Mouse (Mus musculus) midbrain, embryonic 13.5 days (tissue): ENCODE results near the gene Nfkbil1. TPM values are rescaled to one million over a fixed set of nuclear protein-coding genes. Genes with fewer than 3 reads are reported as not detected.

Experiments
- ATAC-seq: fragments of 200-750 bp; cut with Nextera tagmentation; 2 replicates; pipeline ENCODE4 v1.8.0; 2017; ENCODE audit warnings: mild to moderate bottlenecking, moderate TSS enrichment, moderate library complexity
- H3K27ac ChIP-seq: fragments of 300-500 bp; sonication (generic); 2 replicates; pipeline ENCODE4 v1.5.1; 2015; ENCODE audit warnings: inconsistent platforms, mild to moderate bottlenecking, moderate library complexity
- H3K27me3 ChIP-seq: fragments of 300-500 bp; sonication (generic); 2 replicates; pipeline ENCODE4 v1.6.1; 2015; ENCODE audit warnings: mild to moderate bottlenecking, inconsistent platforms
- H3K36me3 ChIP-seq: fragments of 300-500 bp; sonication (generic); 2 replicates; pipeline ENCODE4 v1.6.1; 2015; ENCODE audit warnings: mild to moderate bottlenecking, inconsistent platforms
- H3K4me1 ChIP-seq: fragments of 300-500 bp; sonication (generic); replicated peaks from 2 replicates; pipeline ENCODE4 v1.6.1; 2015; ENCODE audit warnings: inconsistent platforms
- H3K4me2 ChIP-seq: fragments of 300-500 bp; sonication (generic); replicated peaks from 2 replicates; pipeline ENCODE4 v1.6.1; 2015; ENCODE audit warnings: moderate library complexity, mild to moderate bottlenecking, inconsistent platforms
- H3K4me3 ChIP-seq: fragments of 300-500 bp; sonication (generic); replicated peaks from 2 replicates; pipeline ENCODE4 v1.5.1; 2015; ENCODE audit warnings: mild to moderate bottlenecking, inconsistent platforms
- H3K9ac ChIP-seq: fragments of 300-500 bp; sonication (generic); replicated peaks from 2 replicates; pipeline ENCODE4 v1.6.1; 2015; ENCODE audit warnings: mild to moderate bottlenecking, inconsistent platforms
- H3K9me3 ChIP-seq: fragments of 300-500 bp; sonication (generic); 2 replicates; pipeline ENCODE4 v1.6.1; 2016; ENCODE audit warnings: mild to moderate bottlenecking, inconsistent platforms
- whole genome bisulfite sequencing: fragments of 180-500 bp; shearing (Covaris S2); methylation state at CpG from one replicate; pipeline ENCODE4 v1.1.7; 2015; 5-methylcytosine and 5-hydroxymethylcytosine counted together
- polyA plus RNA-seq: library from polyadenylated mRNA; unstranded; fragments of >200 nt; fragmentation: Nextera tagmentation; extraction: Ambion mirVana; gene quantifications from 2 replicates; pipeline ENCODE4 v1.2.1, GENCODE M21; 2015

The Nfkbil1 gene
- polyA plus RNA-seq, 1 experiment from 2014 or later = 11.0 TPM

- 46% methylated on average over 19 of the region's 19 CpGs for WGBS
- Histone ChIP-seq H3K36me3 (no peaks in the 10 kb centered on the region), H3K9me3 (no peaks in the 10 kb centered on the region), H3K4me1 (peaks cover 14% of the 10 kb centered on the region), H3K4me2 (peak overlapping the region; percentile 65), H3K4me3 (peak overlapping the region; percentile 38), H3K27me3 (peaks cover 43% of the 10 kb centered on the region), H3K9ac (peak overlapping the region; percentile 53; the same call in 1 of the 2 replicates), H3K27ac (no peak overlapping the region)
- peak; percentile 32; the same call in 1 of the 2 replicates for ATAC-seq
These were observed 40.6 kb downstream of the Nfkbil1 start for GRCm38 (mm10) chr17:35194844-35195630.

GRCm38 (mm10) chr17:35193881-35194843 is 41.4 kb downstream of the Nfkbil1 start, which contains the start of gene Ltb:
Gene Ltb (plus strand): TSS chr17:35194439.
- H3K9me3 ChIP-seq = no peaks in the 10 kb centered on the region

GRCm38 (mm10) chr17:35192924-35193323 is 42.7 kb downstream of the Nfkbil1 start:
- Histone ChIP-seq H3K4me1 (peaks cover 14% of the 10 kb centered on the region), H3K36me3 (no peaks in the 10 kb centered on the region), H3K4me3 (no peak overlapping the region), H3K9ac (no peak overlapping the region), H3K27me3 (peaks cover 40% of the 10 kb centered on the region), H3K27ac (no peak overlapping the region), H3K9me3 (no peaks in the 10 kb centered on the region), H3K4me2 (no peak overlapping the region)
- no peak for ATAC-seq
- WGBS = 85% methylated on average over 5 of the region's 5 CpGs

More at GRCm38 (mm10) chr17:35193881-35194843, 41.4 kb downstream of the Nfkbil1 start, which contains the start of gene Ltb:
- ATAC-seq = no peak
- H3K27ac ChIP-seq = no peak within 1 kb of the TSS
- peaks cover 43% of the 10 kb centered on the region for H3K27me3 ChIP-seq
- 75% methylated on average over 28 of the region's 28 CpGs for WGBS
- H3K9ac ChIP-seq = no peak within 1 kb of the TSS
- no peak within 1 kb of the TSS for H3K4me2 ChIP-seq
- H3K4me1 ChIP-seq = peaks cover 14% of the 10 kb centered on the region
- no peaks in the 10 kb centered on the region for H3K36me3 ChIP-seq
- peak within 1 kb of the TSS; percentile 38; the same call in 1 of the 2 replicates for H3K4me3 ChIP-seq

- H3K9me3 ChIP-seq = no peaks in the 10 kb centered on the region
- 55% methylated on average over 2 of the region's 2 CpGs for WGBS
- no peak overlapping the region for H3K27ac ChIP-seq
- H3K36me3 ChIP-seq = no peaks in the 10 kb centered on the region
- H3K27me3 ChIP-seq = peaks cover 33% of the 10 kb centered on the region
- H3K9ac ChIP-seq = no peak overlapping the region
- H3K4me1 ChIP-seq = peaks cover 14% of the 10 kb centered on the region
- ATAC-seq = no peak
- H3K4me2 ChIP-seq = no peak overlapping the region
- H3K4me3 ChIP-seq = no peak overlapping the region
These were observed 43.9 kb downstream of the Nfkbil1 start for GRCm38 (mm10) chr17:35191723-35192122.

GRCm38 (mm10) chr17:35190096-35190495 is 45.5 kb downstream of the Nfkbil1 start:
- peaks cover 17% of the 10 kb centered on the region for H3K27me3 ChIP-seq
- ATAC-seq = no peak
- no peaks in the 10 kb centered on the region for H3K36me3 ChIP-seq
- H3K4me2 ChIP-seq = no peak overlapping the region
- no peak overlapping the region for H3K27ac ChIP-seq
- 77% methylated on average over 4 of the region's 4 CpGs for WGBS
- peaks cover 7% of the 10 kb centered on the region for H3K4me1 ChIP-seq
- no peaks in the 10 kb centered on the region for H3K9me3 ChIP-seq
- no peak overlapping the region for H3K9ac ChIP-seq
- no peak overlapping the region for H3K4me3 ChIP-seq

GRCm38 (mm10) chr17:35189186-35189585 is 46.4 kb downstream of the Nfkbil1 start:
- Histone ChIP-seq H3K36me3 (no peaks in the 10 kb centered on the region), H3K9ac (no peak overlapping the region), H3K27me3 (peaks cover 8% of the 10 kb centered on the region), H3K4me2 (no peak overlapping the region), H3K27ac (no peak overlapping the region), H3K4me1 (peaks cover 6% of the 10 kb centered on the region; the same call in 1 of the 2 replicates), H3K9me3 (no peaks in the 10 kb centered on the region), H3K4me3 (no peak overlapping the region)
- no peak for ATAC-seq
- 70% methylated on average over 1 of the region's 1 CpGs for WGBS

- Histone ChIP-seq H3K27ac (peak within 1 kb of the TSS; percentile 1; the same call in 1 of the 2 replicates), H3K4me2 (no peak within 1 kb of the TSS), H3K4me1 (peaks cover 6% of the 10 kb centered on the region; the same call in 1 of the 2 replicates), H3K9ac (no peak within 1 kb of the TSS), H3K27me3 (no peaks in the 10 kb centered on the region), H3K9me3 (no peaks in the 10 kb centered on the region), H3K36me3 (no peaks in the 10 kb centered on the region), H3K4me3 (no peak within 1 kb of the TSS)
- no peak for ATAC-seq
- 64% methylated on average over 7 of the region's 7 CpGs for WGBS
These were observed 47.5 kb downstream of the Nfkbil1 start, which contains the start of gene Lst1 for GRCm38 (mm10) chr17:35187959-35188610. Gene Lst1 (minus strand): TSS chr17:35188439.

GRCm38 (mm10) chr17:35187345-35187744 is 48.2 kb downstream of the Nfkbil1 start:
- H3K9ac ChIP-seq = no peak overlapping the region
- 78% methylated on average over 4 of the region's 4 CpGs for WGBS
- peaks cover 6% of the 10 kb centered on the region; the same call in 1 of the 2 replicates for H3K4me1 ChIP-seq
- no peak overlapping the region for H3K4me2 ChIP-seq
- no peaks in the 10 kb centered on the region for H3K27me3 ChIP-seq
- H3K27ac ChIP-seq = no peak overlapping the region
- H3K4me3 ChIP-seq = no peak overlapping the region
- H3K9me3 ChIP-seq = no peaks in the 10 kb centered on the region
- no peak for ATAC-seq
- no peaks in the 10 kb centered on the region for H3K36me3 ChIP-seq

- 0 out of 2 replicates have a peak overlapping the region, but pooled peaks have one; percentile 44 for H3K27ac ChIP-seq
- 0 out of 2 replicates have a peak, but pooled peaks have one; percentile 45 for ATAC-seq
- H3K4me2 ChIP-seq = peak overlapping the region; percentile 51
- no peaks in the 10 kb centered on the region for H3K9me3 ChIP-seq
- 1% methylated on average over 4 of the region's 4 CpGs for WGBS
- H3K4me1 ChIP-seq = peaks cover 6% of the 10 kb centered on the region; the same call in 1 of the 2 replicates
- H3K4me3 ChIP-seq = peak overlapping the region; percentile 30
- no peaks in the 10 kb centered on the region for H3K36me3 ChIP-seq
- H3K9ac ChIP-seq = no peak overlapping the region
- no peaks in the 10 kb centered on the region for H3K27me3 ChIP-seq
These were observed 48.9 kb downstream of the Nfkbil1 start for GRCm38 (mm10) chr17:35186681-35187080.

GRCm38 (mm10) chr17:35185639-35186611 is 49.7 kb downstream of the Nfkbil1 start:
- Histone ChIP-seq H3K36me3 (no peaks in the 10 kb centered on the region), H3K4me1 (peaks cover 6% of the 10 kb centered on the region; the same call in 1 of the 2 replicates), H3K27me3 (no peaks in the 10 kb centered on the region), H3K9ac (no peak overlapping the region), H3K27ac (no peak overlapping the region), H3K4me3 (peak overlapping the region; percentile 30), H3K4me2 (peak overlapping the region; percentile 51), H3K9me3 (no peaks in the 10 kb centered on the region)
- ATAC-seq = 0 out of 2 replicates have a peak, but pooled peaks have one; percentile 24
- 2% methylated on average over 18 of the region's 18 CpGs for WGBS
